8 mouse cellular contexts compared by ENCODE assay signal in the genomic region with DNA sequence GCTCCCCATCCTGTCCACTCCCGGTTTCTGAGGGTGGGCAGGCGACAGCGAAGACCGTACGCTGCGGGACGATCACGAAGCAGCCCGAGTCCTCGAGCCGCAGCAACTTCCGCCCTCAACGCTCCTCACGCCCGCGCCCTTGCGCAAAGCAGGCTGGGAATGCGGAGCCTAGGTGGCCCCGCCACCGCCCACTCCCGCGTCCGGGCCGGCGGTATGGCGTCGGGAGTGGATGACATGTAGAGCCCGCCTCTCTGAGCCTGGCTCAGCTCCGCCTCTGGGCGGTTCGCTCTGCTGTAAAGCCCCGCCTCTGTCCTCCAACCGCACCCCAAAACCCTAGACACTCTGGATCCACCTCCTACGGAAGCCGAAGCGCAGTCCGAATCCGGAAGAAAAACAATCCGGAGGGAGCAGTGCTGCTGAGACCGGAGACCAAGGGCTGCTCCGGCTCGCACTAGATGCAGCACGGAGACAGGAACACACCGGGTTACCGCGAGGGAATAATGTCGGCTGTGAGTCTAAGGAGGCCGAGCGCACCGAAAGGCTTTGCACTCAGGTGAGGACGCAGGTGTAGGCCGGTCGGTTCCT. TPM values are rescaled to one million over a fixed set of nuclear protein-coding genes. Genes with fewer than 3 reads are reported as not detected.
A peak's percentile ranks its signal among the peaks of the same experiment; 100 is the strongest.
DNase-seq lines count a peak whose midpoint lies in the region; ATAC-seq and TF ChIP-seq lines count a peak whose summit lies in the region.

Inpp5k (plus strand) TSS at position 344 of the 585 bp plus-strand sequence.

- CTCF ChIA-PET in Patski (lab: Charles Lee), result interaction anchor here (2.2 kb wide), 1 partner anchor 21 kb away, joined by 7 read pairs; no protein-coding TSS in a partner anchor

- peak within 1 kb of the TSS; percentile 68 for H3K4me3 ChIP-seq in hindbrain, embryonic 13.5 days

- H3K4me2 ChIP-seq in hindbrain, embryonic 13.5 days, result peak within 1 kb of the TSS; percentile 77

- H3K9ac ChIP-seq in hindbrain, embryonic 13.5 days, result peak within 1 kb of the TSS; percentile 82

- peak within 1 kb of the TSS; percentile 86 for H3K27ac ChIP-seq in hindbrain, embryonic 13.5 days

- H3K4me1 ChIP-seq in hindbrain, embryonic 13.5 days (replicated peaks), result peaks cover 28% of the 10 kb centered on the region

- peaks cover 55% of the 10 kb centered on the region for H3K36me3 ChIP-seq in hindbrain, embryonic 13.5 days

- peak; percentile 89 for DNase-seq in Patski (ENCODE audit: low read depth, low spot score)
- peak; percentile 94 to 96 for DNase-seq in cerebellum, postnatal 14 days
- peak; percentile 95 for DNase-seq in frontal cortex, postnatal 14 days (ENCODE audit: low spot score in 2 of 2)
- peak; percentile 84 to 88 for DNase-seq in layer of hippocampus, postnatal 25 days (ENCODE audit: extremely low spot score in 1 of 2, low spot score in 1 of 2)
- peak; percentile 98 for DNase-seq in lung, postnatal 25 days (ENCODE audit: low spot score)
- peak; percentile 98 for DNase-seq in retina, embryonic 14.5 days (ENCODE audit: low spot score)
- peak; percentile 94 for DNase-seq in thymus, postnatal 4 days

- in situ Hi-C loops in Patski (cut with MboI; ENCODE audit: low pct_unique_long_range_greater_than_20kb), result no loop called here

- no peak for TF ChIP-seq CTCF in Patski (IDR thresholded peaks at IDR 0.05)

- ATAC-seq in Patski, result peak; percentile 93
- ATAC-seq in hindbrain, embryonic 13.5 days (ENCODE audit: low FRiP score), result peak; percentile 99

- under 1% methylated on average over 53 of the region's 53 CpGs for WGBS in hindbrain, embryonic 13.5 days

- POLR2A ChIA-PET in Patski (lab: Charles Lee), result no interaction called here

- no peaks in the 10 kb centered on the region for H3K27me3 ChIP-seq in Patski
- H3K27me3 ChIP-seq in hindbrain, embryonic 13.5 days, result no peaks in the 10 kb centered on the region

- no peaks in the 10 kb centered on the region for H3K9me3 ChIP-seq in hindbrain, embryonic 13.5 days

RNA-seq across cellular contexts. Expression of gene Inpp5k, which starts in this region (rescaled TPM):
- 32.9 TPM for polyA plus RNA-seq in Patski (2021)
- 38.8 and 41.2 TPM in 2 replicates for polyA plus RNA-seq in hindbrain, embryonic 13.5 days (2015; fragmentation: Nextera tagmentation; extraction: Ambion mirVana)
- 10 to 100 TPM; 40.6 to 46.7 TPM for total RNA-seq in layer of hippocampus, postnatal 25 days (2021)

Comparison
In these comparisons a context has a peak if more than half of its experiments do, and no peak if none do; other contexts are left out.
1. Peak in every context shown above with its lines: DNase-seq, ATAC-seq, H3K4me3 ChIP-seq and H3K27ac ChIP-seq.